Mouse (Mus musculus): ENCODE results near the gene Slco2a1. TPM values are rescaled to one million over a fixed set of nuclear protein-coding genes. Genes with fewer than 3 reads are reported as not detected.

Gene Slco2a1
- total RNA-seq, 2 experiments from 2014 or later = 4.3 to 5.6 TPM

DNA sequence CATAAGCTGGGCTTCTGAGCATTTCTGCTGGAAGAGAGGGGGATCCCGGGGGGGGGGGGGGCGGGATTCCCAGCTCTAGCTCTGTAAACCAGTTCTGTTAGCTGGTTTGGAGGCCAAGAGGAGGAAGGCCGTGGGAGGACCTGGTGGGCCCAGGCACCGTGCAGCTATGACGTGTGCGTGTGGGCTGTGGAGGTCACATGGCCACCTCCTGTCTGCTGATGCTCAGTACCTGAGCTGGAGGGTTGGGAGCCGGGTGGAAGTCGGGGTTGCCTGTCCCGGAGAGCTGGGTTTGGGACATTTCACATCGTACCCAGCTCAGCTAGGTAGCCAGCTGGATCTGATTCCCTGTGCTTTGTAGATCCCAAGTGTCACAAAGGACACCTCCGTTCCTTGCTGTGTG lies 124.8 kb downstream of the Slco2a1 start:
- intact Hi-C loops (cut with DNase I) = no loop called here
- DNase-seq = no peak

DNA sequence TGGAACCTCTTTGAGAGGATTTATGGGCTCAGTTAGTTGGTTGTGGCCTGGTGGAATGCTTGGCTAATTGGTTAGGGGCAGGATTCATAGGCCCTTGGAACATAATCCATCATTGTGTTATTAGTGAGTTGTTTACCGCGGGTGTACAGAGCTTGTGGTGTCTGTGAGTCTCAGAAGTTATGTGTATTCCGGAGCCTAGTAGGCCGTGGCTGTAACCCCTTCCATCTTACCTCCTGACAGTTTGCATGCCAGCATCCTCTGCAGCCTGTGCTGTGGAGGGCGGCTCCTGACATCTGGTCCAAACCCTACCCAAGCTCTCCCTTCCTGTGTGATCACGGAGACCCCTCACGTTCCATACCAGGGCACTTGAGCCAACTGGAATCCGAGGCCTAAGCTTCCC lies 125.8 kb downstream of the Slco2a1 start:
- intact Hi-C loops (cut with DNase I) = no loop called here

DNA sequence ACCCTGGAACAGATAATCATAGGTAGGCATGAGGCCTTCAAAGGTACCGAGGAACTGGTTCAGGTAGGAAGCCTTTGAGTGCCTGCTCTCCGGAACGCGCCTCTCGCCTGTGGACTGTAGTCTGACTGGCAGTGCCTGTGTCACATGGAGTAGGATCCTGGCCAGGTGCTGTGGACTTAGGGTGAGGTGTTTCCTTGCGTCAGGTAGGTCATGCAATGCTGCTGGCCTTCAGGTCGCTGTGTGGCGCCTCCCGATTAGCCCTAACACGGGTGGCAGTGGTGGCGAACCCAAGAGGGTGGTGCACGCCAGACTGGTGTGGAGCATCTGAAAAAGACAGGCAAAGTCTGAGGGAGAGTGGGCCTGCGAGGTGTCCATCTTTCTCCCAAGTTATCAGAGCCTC lies 126.4 kb downstream of the Slco2a1 start:
- no peak for DNase-seq
- intact Hi-C loops (cut with DNase I) = no loop called here

More for the DNA sequence above, 125.8 kb downstream of the Slco2a1 start:
- no peak for DNase-seq

DNA sequence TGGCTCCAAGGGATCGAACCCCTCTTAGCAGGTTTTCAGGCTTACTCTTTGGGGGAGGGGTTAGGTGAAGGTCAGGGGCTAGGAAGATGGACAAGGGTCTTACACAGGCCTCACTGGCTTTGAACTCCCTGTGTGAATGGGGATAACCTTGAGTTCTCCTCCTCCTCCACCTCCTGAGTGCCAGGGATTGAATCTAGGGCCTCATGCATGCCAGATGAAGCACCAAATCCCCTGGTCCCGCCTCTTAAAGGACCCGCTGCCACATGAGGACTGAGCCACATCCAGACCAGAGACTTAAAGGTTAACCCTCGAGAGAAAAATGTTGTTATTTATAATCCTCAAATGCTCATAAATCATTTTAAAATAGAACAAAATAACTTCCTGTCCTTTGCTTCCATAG lies 128.4 kb downstream of the Slco2a1 start:
- intact Hi-C loops (cut with DNase I) = no loop called here

DNA sequence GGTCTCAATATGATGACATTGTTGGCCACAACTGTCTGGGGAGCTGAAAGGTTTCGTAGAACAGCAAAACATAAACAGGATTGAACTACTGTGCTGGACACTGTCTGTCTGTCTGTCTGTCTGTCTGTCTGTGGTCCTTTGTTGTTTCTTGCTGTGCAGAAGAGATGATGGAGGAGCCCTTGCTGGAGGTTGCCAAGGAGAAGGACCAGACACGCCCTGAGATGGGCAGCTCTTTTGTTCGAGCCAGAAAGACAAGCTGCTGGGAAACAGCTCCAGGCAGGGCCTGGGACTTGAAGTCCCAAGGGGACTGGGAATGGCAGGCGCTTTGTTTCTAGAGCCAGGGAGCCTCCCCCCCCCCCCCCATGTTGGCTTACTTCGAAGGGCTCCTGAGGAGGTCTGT lies 129.0 kb downstream of the Slco2a1 start:
- intact Hi-C loops (cut with DNase I) = no loop called here
- DNase-seq = no peak

More for the DNA sequence above, 128.4 kb downstream of the Slco2a1 start:
- no peak for DNase-seq

DNA sequence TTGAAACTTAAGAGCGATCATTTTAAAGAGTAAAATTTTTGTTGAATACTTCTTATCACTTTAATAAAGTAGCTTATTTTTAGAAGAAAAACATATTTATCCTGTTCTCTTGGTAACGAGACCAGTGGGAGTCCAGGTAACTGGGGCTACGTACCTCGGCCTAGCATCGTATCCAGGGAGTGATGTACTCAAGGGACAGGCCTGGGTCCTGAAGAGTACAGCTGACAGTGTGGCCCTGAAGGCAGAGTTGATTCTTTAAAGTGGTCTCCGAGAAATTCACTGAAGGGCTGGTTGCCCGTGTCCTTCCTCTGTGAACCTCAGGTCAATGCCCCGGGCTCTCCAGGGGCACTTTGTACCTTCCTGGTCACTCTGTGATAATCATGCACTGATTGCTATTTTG lies 129.4 kb downstream of the Slco2a1 start:
- DNase-seq = no peak
- intact Hi-C loops (cut with DNase I) = no loop called here

DNA sequence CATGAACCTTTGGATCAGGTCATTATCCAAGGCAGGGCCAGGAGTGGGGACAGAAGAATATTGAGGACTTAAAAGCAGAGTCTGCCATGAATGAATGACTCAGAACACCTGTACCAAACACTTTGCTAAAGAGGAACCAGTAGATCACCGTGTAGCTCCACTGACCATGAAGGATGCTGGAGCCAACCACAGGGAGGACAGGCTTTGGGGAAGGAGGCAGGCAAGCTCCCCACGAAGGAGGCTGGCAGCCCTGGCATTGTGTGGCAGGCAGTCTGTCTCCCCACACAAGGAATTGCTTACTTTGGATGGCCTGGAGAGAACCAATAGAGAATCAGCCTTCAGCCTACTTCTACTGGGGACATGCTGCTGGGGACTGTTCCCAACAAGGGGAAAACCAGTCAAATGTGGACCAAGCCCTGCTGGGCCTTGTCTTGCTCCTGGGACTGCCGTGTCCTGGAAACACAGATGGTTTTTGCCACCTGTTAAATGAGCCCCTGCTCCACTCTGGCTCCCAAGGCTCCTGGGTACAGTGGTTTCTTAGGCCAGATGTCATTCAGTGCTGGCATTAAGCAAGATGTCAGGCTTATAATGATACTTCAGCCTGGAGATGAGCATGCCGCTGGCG lies 130.3 kb downstream of the Slco2a1 start:
- intact Hi-C loops (cut with DNase I) = no loop called here

DNA sequence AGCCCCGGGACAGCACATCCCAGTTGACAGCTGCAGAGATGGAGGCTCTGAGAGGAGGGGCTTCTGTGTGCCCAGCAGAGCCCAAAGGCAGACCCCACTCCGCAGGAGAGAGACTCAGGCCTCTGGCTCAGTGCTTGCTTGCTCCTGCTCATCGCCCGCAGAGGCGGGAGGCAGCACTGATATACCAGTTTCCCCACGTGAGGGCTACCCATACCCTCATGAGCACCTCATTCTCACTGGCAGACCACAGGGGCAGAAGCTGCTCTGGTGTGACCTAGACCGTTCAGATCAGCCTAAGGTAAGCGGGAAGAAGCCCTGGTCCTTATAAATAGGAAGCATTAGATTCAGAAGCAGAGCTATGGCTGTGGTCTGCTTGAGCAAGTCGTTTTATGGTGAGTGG lies 131.3 kb downstream of the Slco2a1 start:
- DNase-seq = no peak
- intact Hi-C loops (cut with DNase I) = no loop called here

More for the DNA sequence above, 130.3 kb downstream of the Slco2a1 start:
- no peak for DNase-seq

DNA sequence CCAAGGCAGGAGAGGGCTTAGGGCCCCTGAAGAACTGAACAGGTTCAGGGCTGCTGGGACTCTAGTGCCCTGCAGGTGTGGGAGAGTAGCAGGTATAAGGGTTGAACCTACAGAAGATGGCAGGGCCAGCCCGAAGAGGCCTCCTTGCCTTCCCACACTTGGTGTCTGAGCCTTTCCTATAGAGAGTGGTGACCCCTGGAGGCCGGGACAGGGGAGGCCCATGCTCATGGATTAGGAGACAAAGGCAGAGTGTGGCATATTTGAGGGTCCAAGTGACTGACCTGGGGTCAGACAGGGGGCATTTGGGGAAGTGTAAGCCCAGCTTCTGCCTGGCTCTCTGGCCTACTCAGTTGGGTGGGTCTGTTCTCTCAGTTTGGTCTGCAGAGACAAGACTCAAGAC lies 131.7 kb downstream of the Slco2a1 start:
- no peak for DNase-seq
- intact Hi-C loops (cut with DNase I) = no loop called here

DNA sequence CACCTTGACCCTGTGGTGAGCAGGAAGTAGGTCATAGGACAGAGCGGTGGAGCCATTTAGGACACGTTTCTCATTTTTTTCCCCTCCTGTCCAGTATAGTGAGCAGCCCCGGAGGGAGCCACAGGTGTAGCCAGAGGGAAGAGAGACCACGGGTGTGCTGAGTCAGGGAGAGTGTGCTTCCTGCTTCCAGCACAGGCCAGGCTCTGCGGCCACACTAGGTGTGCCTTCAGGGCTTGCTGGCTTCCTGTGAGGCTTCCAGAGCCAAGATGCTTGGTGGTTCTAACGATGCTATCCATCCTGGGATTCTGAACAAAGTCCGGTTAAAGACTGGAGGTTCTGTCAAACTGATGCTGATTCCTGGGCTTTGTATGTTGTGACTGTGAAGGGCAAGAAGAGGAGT lies 133.0 kb downstream of the Slco2a1 start:
- intact Hi-C loops (cut with DNase I) = no loop called here
- no peak for DNase-seq

DNA sequence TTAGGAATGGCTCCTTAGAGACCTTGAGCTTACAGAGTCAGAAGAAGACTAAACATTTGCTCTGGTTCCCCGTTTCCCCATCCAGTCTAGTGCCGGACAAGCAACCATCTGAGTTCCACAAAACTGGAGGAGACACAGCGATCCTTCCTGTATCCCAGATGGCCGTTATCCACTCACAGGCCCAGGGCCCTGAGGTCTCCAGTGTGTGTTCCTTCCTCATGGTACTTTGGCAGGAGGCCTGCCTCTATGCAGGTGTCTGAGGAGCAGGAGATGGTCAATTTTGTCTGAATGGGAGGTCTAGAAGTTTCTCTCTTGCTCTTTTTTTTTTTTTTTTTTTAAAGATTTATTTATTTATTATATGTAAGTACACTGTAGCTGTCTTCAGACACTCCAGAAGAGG lies 136.2 kb downstream of the Slco2a1 start:
- DNase-seq = no peak
- intact Hi-C loops (cut with DNase I) = no loop called here

DNA sequence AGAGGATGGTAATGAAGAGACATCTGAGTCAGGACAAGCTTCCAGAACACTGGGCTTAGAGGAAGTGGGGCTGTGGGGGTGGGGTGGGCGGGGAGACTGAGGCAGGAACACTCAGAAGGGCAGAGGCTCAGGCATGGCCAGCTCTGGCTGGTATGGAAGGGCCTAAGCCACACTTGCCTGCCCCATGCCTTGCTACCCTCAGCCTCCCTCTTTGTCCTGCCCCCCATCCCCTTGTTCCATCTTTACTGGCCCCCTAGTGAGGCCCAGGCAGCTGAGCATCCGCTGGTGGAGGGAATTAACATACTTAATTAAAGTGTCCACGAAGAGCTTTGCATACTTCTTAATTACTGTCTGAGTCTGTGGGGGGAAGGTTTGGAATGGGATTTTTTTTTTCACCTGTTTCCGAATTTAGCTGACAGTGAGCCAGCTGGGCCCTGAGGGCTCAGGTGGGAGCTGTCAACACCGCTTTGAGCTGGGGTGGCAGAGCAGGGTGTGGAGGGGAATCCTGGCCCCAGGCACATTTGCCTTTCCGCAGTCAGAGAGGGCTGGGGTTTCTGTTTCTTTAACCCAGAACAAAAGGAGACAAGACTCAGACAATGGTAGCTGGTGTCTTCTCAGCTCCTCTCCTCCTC lies 145.1 kb downstream of the Slco2a1 start:
- no peak for DNase-seq
- intact Hi-C loops (cut with DNase I) = no loop called here

DNA sequence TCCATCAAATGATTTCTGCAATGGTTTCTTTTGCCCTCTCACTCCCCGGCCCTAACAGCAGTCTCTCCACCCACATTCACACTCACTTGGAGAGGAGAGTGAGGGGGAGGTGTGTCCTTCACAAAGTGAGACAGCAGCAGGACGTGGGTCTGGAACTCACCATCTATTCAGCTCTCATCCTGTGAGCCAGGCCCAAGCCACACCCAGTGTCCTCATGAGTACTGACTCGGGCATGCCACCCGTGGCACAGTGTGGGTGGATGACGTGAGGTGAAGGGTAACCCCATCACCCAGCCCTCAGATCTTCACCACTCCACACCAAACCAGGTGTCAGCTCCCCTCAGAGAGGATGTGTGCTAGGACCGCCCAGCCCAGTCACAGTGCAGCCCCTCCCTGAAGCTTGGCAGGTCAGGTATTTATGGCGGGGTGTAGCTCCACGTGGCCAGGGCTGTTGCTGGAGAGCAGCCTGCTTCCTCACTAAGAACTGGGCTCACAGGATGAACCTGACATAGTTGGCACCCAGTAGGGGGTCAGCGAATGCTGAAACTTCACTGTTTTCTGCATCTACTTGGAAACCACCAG lies 146.0 kb downstream of the Slco2a1 start:
- intact Hi-C loops (cut with DNase I) = no loop called here
- no peak for DNase-seq

DNA sequence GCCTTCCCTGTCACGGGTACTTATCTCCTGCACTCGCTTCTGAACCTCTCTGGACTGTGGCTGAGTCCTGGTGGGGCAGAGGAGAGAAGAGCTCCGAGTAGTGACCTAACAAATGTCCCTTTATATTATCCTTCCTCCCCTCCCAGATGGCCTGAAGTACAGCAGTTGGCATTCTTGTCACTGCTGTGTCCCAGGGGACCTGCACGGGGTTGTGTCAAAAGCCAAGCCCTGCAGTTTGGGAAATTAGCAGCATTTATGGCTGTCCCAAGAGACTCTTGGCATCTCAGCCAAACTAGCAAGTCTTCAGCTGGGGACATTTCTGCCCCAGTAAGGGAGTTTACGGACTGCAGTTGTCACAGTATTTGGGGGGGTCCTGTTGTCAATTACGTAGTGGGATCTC lies 151.0 kb downstream of the Slco2a1 start:
- no peak for DNase-seq
- intact Hi-C loops (cut with DNase I) = no loop called here

DNA sequence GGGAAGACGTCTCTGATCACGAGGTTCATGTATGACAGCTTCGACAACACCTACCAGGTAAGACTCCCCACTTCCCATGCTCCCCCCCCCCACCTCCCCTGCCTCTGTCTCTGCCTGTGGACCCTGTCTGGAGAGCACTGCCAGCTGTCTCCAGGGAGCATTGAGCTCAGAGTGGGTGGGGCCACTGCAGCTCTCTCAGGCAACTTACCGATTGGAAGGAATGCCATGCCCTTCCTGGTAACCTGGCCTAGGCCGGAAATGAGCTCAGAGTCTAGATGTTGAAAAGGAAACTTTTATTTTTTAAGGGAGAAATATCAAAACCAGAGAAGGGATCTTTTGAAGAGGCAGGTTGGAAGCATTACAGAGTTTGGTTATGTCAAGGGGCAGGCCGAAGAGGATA lies 151.9 kb downstream of the Slco2a1 start:
- intact Hi-C loops (cut with DNase I) = no loop called here
- no peak for DNase-seq

DNA sequence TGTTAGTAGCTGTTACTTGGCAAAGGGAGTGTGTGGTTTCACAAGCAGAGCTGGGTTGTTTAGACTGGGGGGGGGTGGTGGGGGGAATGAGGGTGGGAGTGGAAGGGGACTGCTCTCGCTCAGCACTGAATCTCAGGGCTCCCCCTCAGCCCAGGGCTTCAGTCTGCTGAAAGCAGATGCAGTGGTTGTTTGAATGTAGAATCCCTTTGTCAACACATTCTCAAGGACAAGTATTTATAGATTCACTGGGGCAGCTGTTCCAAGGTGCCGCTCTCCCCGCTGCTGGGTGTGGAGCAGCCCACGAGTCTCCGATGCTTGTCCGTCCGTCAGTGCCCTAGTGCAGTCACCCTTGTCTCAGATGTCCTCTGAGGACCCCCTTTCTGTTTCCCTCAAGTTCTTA lies 152.8 kb downstream of the Slco2a1 start:
- DNase-seq = no peak
- intact Hi-C loops (cut with DNase I) = no loop called here

DNA sequence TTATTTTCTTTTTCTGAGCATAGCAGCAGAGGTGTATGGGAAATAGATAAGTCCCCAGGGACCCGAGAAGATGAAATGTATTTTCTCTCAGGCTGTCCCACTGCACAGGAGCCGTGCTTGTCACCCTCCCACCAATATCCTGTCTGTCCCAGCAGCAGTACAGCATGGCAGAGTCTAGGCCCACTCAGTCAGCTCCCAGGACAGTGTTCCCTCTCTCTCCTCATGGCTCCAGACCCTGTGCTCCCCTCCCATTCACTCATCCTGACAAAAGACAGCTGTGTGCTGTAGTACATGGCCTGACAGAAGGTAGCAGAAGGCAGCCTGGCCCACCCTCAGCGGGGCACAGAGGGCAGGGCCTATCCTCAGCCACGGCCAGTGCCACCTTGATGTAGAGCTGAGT lies 155.4 kb downstream of the Slco2a1 start:
- intact Hi-C loops (cut with DNase I) = no loop called here
- no peak for DNase-seq

DNA sequence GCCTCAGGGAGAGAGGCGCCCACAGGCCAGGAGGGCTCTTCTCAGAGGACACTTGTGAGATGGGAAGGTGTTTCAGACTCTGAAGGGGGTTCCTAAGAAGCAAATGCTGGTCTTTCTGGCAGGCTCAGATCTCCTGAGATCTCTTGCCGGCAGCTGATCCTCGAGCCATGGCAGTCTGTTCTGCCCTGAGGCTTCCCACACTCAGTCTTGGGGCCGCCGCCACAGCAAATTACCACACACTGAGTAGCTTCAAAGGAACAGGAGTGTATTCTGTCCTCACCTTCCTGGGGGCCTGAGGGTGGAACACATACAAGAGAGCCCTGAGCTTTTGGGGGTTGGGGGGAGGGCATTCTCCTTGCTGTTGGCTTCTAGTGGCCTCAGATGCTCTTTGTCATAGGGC lies 156.8 kb downstream of the Slco2a1 start:
- DNase-seq = no peak
- intact Hi-C loops (cut with DNase I) = no loop called here
